Mouse (Mus musculus): ENCODE data around the gene Nup107.

DNA sequence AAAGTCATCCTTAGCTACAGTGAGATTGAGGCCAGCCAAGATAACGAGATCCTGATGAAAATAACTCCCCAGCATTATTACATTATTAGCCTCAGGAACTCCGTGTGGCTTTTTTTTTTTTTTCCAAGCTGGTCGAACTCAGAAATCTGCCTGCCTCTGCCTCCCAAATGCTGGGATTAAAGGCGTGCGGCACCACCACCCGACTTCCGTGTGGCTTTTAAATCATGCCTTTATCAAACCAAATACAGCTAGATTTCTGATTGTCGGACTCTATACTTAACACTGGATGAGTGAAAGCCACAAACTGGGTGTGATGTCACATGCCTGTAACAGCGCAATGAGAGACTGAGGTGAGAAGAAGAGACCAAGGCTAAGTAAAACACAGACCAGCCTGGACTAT, 79.6 kb downstream of the Nup107 start:
- TF ChIP-seq CTCF (IDR thresholded peaks at IDR 0.05; ENCODE audit: insufficient read depth, low read length) (no peak), POLR2A (IDR thresholded peaks at IDR 0.05; ENCODE audit: borderline replicate concordance, extremely low read depth, low read depth, low read length) (no peak)

Data from lung, adult 2 months (tissue).